8 mouse cellular contexts compared by ENCODE assay signal in genomic region chr9:21288404-21289336, GRCm38 (mm10). TPM values are rescaled to one million over a fixed set of nuclear protein-coding genes. Genes with fewer than 3 reads are reported as not detected.
DNase-seq lines count a peak whose midpoint lies in the region; ATAC-seq and TF ChIP-seq lines count a peak whose summit lies in the region.

No protein-coding gene starts in this region.

- TF ChIP-seq EP300 in heart, adult 2 months (IDR thresholded peaks at IDR 0.05; ENCODE audit: insufficient read depth, low read depth, low read length): no peak

- intact Hi-C loops in heart, adult 2 months (cut with DNase I): loop anchor here (2.0 to 10.0 kb wide), 2 partner anchors 50 to 394 kb away; partner anchors contain the start of genes Eif3g and Keap1

- no peaks in the 10 kb centered on the region for H3K9me3 ChIP-seq in heart, embryonic 12.5 days (replicated peaks)
- no peaks in the 10 kb centered on the region for H3K9me3 ChIP-seq in liver, embryonic 13.5 days (replicated peaks)

- H3K4me3 ChIP-seq in heart, adult 2 months: peak overlapping the region; percentile 99
- peak overlapping the region; percentile 65 for H3K4me3 ChIP-seq in heart, embryonic 12.5 days
- peak overlapping the region; percentile 94 for H3K4me3 ChIP-seq in liver, embryonic 13.5 days (replicated peaks)

- peaks cover 5% of the 10 kb centered on the region for H3K4me1 ChIP-seq in heart, adult 2 months (ENCODE audit: control insufficient read depth, insufficient read depth, low read length)
- H3K4me1 ChIP-seq in heart, embryonic 12.5 days (replicated peaks): peaks cover 29% of the 10 kb centered on the region
- H3K4me1 ChIP-seq in liver, embryonic 13.5 days (replicated peaks): peaks cover 65% of the 10 kb centered on the region

- H3K27me3 ChIP-seq in heart, adult 2 months (ENCODE audit: control insufficient read depth, insufficient read depth, low read length): no peaks in the 10 kb centered on the region
- no peaks in the 10 kb centered on the region for H3K27me3 ChIP-seq in heart, embryonic 12.5 days (replicated peaks)
- no peaks in the 10 kb centered on the region for H3K27me3 ChIP-seq in liver, embryonic 13.5 days

- no peak for ATAC-seq in heart, embryonic 12.5 days (ENCODE audit: insufficient number of reproducible peaks, low FRiP score)
- no peak for ATAC-seq in liver, embryonic 13.5 days (ENCODE audit: low read depth)

- peak overlapping the region; percentile 87 for H3K4me2 ChIP-seq in heart, embryonic 12.5 days
- peak overlapping the region; percentile 94 for H3K4me2 ChIP-seq in liver, embryonic 13.5 days

- 62% methylated on average over 13 of the region's 13 CpGs for WGBS in heart, adult 2 months
- 70% methylated on average over 13 of the region's 13 CpGs for WGBS in heart, embryonic 12.5 days
- 45% methylated on average over 13 of the region's 13 CpGs for WGBS in liver, embryonic 13.5 days (ENCODE audit: insufficient replicate concordance)

- DNase-seq in heart, adult 2 months: peak in 1 of 2 experiments; percentile 29
- no peak for DNase-seq in heart, adult 9 months (ENCODE audit: low spot score in 2 of 2)
- peak; percentile 32 for DNase-seq in NIH3T3 (ENCODE audit: low read depth)
- peak; percentile 26 for DNase-seq in liver, embryonic 13.5 days
- DNase-seq in retina, embryonic 14.5 days (ENCODE audit: low spot score): peak; percentile 29
- no peak for DNase-seq in ovary, postnatal 36 days (ENCODE audit: low spot score)
- DNase-seq in right cerebral cortex, adult 2 months (ENCODE audit: low spot score in 2 of 2): no peak

- peak overlapping the region; percentile 89 for H3K27ac ChIP-seq in heart, adult 2 months
- peak overlapping the region; percentile 84 for H3K27ac ChIP-seq in heart, embryonic 12.5 days (ENCODE audit: poor library complexity, severe bottlenecking)
- H3K27ac ChIP-seq in liver, embryonic 13.5 days: peak overlapping the region; percentile 97

- H3K36me3 ChIP-seq in heart, adult 2 months (ENCODE audit: control insufficient read depth, insufficient read depth, low read length): peaks cover 4% of the 10 kb centered on the region
- peaks cover 26% of the 10 kb centered on the region for H3K36me3 ChIP-seq in heart, embryonic 12.5 days
- peaks cover 40% of the 10 kb centered on the region for H3K36me3 ChIP-seq in liver, embryonic 13.5 days

- no peak for TF ChIP-seq POLR2A in heart, adult 2 months (IDR thresholded peaks at IDR 0.05; ENCODE audit: insufficient read depth, low read depth, low read length)

- no peak for TF ChIP-seq CTCF in heart, adult 2 months (IDR thresholded peaks at IDR 0.05)

- H3K9ac ChIP-seq in heart, adult 2 months (ENCODE audit: low read depth, low read length): peak overlapping the region; percentile 71
- peak overlapping the region; percentile 57 for H3K9ac ChIP-seq in heart, embryonic 12.5 days
- peak overlapping the region; percentile 96 for H3K9ac ChIP-seq in liver, embryonic 13.5 days

- H3K79me2 ChIP-seq in heart, adult 2 months (replicated peaks; ENCODE audit: control insufficient read depth, insufficient read depth, low read length): no peaks in the 10 kb centered on the region

RNA-seq across cellular contexts. Expression of gene Kri1, which starts 0.9 kb away (rescaled TPM):
- total RNA-seq in heart, adult 2 months (2021): 10 to 100 TPM; 16.3 to 16.8 TPM
- 10.5 and 12.8 TPM in 2 replicates for polyA plus RNA-seq in heart, adult 2 months (2012; rRNA removed)
- polyA plus RNA-seq in heart, embryonic 12.5 days (2016; fragmentation: Nextera tagmentation; extraction: Ambion mirVana): 11.9 and 13.6 TPM in 2 replicates
- 9.9 and 10.3 TPM in 2 replicates for polyA plus RNA-seq in liver, embryonic 13.5 days (2015; fragmentation: Nextera tagmentation; extraction: Ambion mirVana)

RNA-seq across cellular contexts. Expression of gene Cdkn2d, which starts 2.5 kb away (rescaled TPM):
- total RNA-seq in heart, adult 2 months (2021): 10 to 100 TPM; 11.3 to 15.0 TPM
- 25.0 and 32.9 TPM in 2 replicates for polyA plus RNA-seq in heart, adult 2 months (2012; rRNA removed)
- 88.5 and 89.2 TPM in 2 replicates for polyA plus RNA-seq in heart, embryonic 12.5 days (2016; fragmentation: Nextera tagmentation; extraction: Ambion mirVana)
- polyA plus RNA-seq in liver, embryonic 13.5 days (2015; fragmentation: Nextera tagmentation; extraction: Ambion mirVana): 104 and 105 TPM in 2 replicates

RNA-seq across cellular contexts. Expression of gene Ap1m2, which starts 23.5 kb away (rescaled TPM):
- not detected for total RNA-seq in heart, adult 2 months (2021)
- 1.0 TPM in 1 of 2 replicates, not detected in the other for polyA plus RNA-seq in heart, adult 2 months (2012; rRNA removed)
- polyA plus RNA-seq in heart, embryonic 12.5 days (2016; fragmentation: Nextera tagmentation; extraction: Ambion mirVana): 0.23 and 0.58 TPM in 2 replicates
- polyA plus RNA-seq in liver, embryonic 13.5 days (2015; fragmentation: Nextera tagmentation; extraction: Ambion mirVana): 0.17 and 0.24 TPM in 2 replicates

RNA-seq across cellular contexts. Expression of gene Atg4d, which starts 23.6 kb away (rescaled TPM):
- total RNA-seq in heart, adult 2 months (2021): 100 to 1,000 TPM in 1 of 2 experiments, 10 to 100 TPM in 1; 88.7 to 100 TPM
- polyA plus RNA-seq in heart, adult 2 months (2012; rRNA removed): 60.8 and 72.6 TPM in 2 replicates
- polyA plus RNA-seq in heart, embryonic 12.5 days (2016; fragmentation: Nextera tagmentation; extraction: Ambion mirVana): 43.8 and 47.8 TPM in 2 replicates
- 85.5 and 86.2 TPM in 2 replicates for polyA plus RNA-seq in liver, embryonic 13.5 days (2015; fragmentation: Nextera tagmentation; extraction: Ambion mirVana)

RNA-seq across cellular contexts. Expression of gene Slc44a2, which starts 31.8 kb away (rescaled TPM):
- total RNA-seq in heart, adult 2 months (2021): 10 to 100 TPM; 77.0 to 89.5 TPM
- 86.8 and 148 TPM in 2 replicates for polyA plus RNA-seq in heart, adult 2 months (2012; rRNA removed)
- polyA plus RNA-seq in heart, embryonic 12.5 days (2016; fragmentation: Nextera tagmentation; extraction: Ambion mirVana): 69.1 and 73.6 TPM in 2 replicates
- polyA plus RNA-seq in liver, embryonic 13.5 days (2015; fragmentation: Nextera tagmentation; extraction: Ambion mirVana): 17.3 and 19.1 TPM in 2 replicates

Comparison
In these comparisons a context has a peak if more than half of its experiments do, and no peak if none do; other contexts are left out.
1. DNase-seq: peak in NIH3T3 (single experiment), liver, embryonic 13.5 days (single experiment) and retina, embryonic 14.5 days (single experiment); none in heart, adult 9 months (0 of 2), ovary, postnatal 36 days (single experiment) and right cerebral cortex, adult 2 months (0 of 2).
2. Peak in every context shown above with its lines, with median percentiles within 50 percentile points of each other: H3K27ac ChIP-seq, H3K4me3 ChIP-seq and H3K9ac ChIP-seq.